Comparison of ENCODE assay signal across 9 mouse cellular contexts in genomic region chr6:108248519-108248918, GRCm38 (mm10). TPM values are rescaled to one million over a fixed set of nuclear protein-coding genes. Genes with fewer than 3 reads are reported as not detected.
DNase-seq lines count a peak whose midpoint lies in the region; ATAC-seq and TF ChIP-seq lines count a peak whose summit lies in the region.
"Had no signal": no experiment of that assay in that cellular context is flagged by ENCODE, and none has a peak within 500 bp of the region (broad histone marks: within the 10 kb centered on the region; RNA-seq: fewer than 3 reads in every experiment).

No protein-coding gene starts in this region.

- no peaks in the 10 kb centered on the region for H3K27me3 ChIP-seq in kidney, postnatal 0 days (ENCODE audit: insufficient read depth, low read length)
- H3K27me3 ChIP-seq in heart, embryonic 15.5 days, result no peaks in the 10 kb centered on the region
- H3K27me3 ChIP-seq in midbrain, embryonic 13.5 days, result no peaks in the 10 kb centered on the region
- H3K27me3 ChIP-seq in cerebellum, adult 2 months (ENCODE audit: control insufficient read depth, insufficient read depth, low read length), result no peaks in the 10 kb centered on the region
- H3K27me3 ChIP-seq: megakaryocyte, embryonic 14.5 days had no signal

- no peaks in the 10 kb centered on the region for H3K36me3 ChIP-seq in kidney, postnatal 0 days (ENCODE audit: insufficient read depth, low read length)
- H3K36me3 ChIP-seq in heart, embryonic 15.5 days, result no peaks in the 10 kb centered on the region
- no peaks in the 10 kb centered on the region for H3K36me3 ChIP-seq in midbrain, embryonic 13.5 days

- peaks cover 13% of the 10 kb centered on the region for H3K4me1 ChIP-seq in kidney, postnatal 0 days (replicated peaks; ENCODE audit: insufficient read depth, low read length)
- H3K4me1 ChIP-seq in heart, embryonic 15.5 days (replicated peaks), result peaks cover 41% of the 10 kb centered on the region
- H3K4me1 ChIP-seq in midbrain, embryonic 13.5 days (replicated peaks), result peaks cover 20% of the 10 kb centered on the region
- H3K4me1 ChIP-seq in cerebellum, adult 2 months (ENCODE audit: control insufficient read depth, insufficient read depth, low read length), result no peaks in the 10 kb centered on the region

- no peak overlapping the region for H3K4me2 ChIP-seq in kidney, postnatal 0 days (ENCODE audit: low read length)
- H3K4me2 ChIP-seq in heart, embryonic 15.5 days, result no peak overlapping the region
- no peak overlapping the region for H3K4me2 ChIP-seq in midbrain, embryonic 13.5 days (replicated peaks)

- H3K9me3 ChIP-seq in kidney, postnatal 0 days (replicated peaks; ENCODE audit: low read length), result no peaks in the 10 kb centered on the region
- no peaks in the 10 kb centered on the region for H3K9me3 ChIP-seq in heart, embryonic 15.5 days (replicated peaks)
- no peaks in the 10 kb centered on the region for H3K9me3 ChIP-seq in midbrain, embryonic 13.5 days
- H3K9me3 ChIP-seq: megakaryocyte, embryonic 14.5 days had no signal

- H3K4me3 ChIP-seq in kidney, postnatal 0 days (replicated peaks; ENCODE audit: low read depth, low read length), result no peak overlapping the region
- no peak overlapping the region for H3K4me3 ChIP-seq in heart, embryonic 15.5 days
- H3K4me3 ChIP-seq in midbrain, embryonic 13.5 days (replicated peaks), result no peak overlapping the region
- H3K4me3 ChIP-seq in cerebellum, adult 2 months (replicated peaks; ENCODE audit: insufficient read depth, low read depth, low read length), result no peak overlapping the region
- H3K4me3 ChIP-seq: megakaryocyte, embryonic 14.5 days had no signal

- no peak for ATAC-seq in kidney, postnatal 0 days (replicated peaks; ENCODE audit: low FRiP score, low read depth)
- 0 out of 2 replicates have a peak, but pooled peaks have one; percentile 57 for ATAC-seq in heart, embryonic 15.5 days (replicated peaks; ENCODE audit: insufficient number of reproducible peaks, insufficient read depth, low FRiP score, low read depth)
- peak; percentile 65 for ATAC-seq in midbrain, embryonic 13.5 days

- WGBS in kidney, postnatal 0 days, result 27% methylated on average over 4 of the region's 4 CpGs
- 23% methylated on average over 4 of the region's 4 CpGs for WGBS in heart, embryonic 15.5 days
- 25% methylated on average over 4 of the region's 4 CpGs for WGBS in midbrain, embryonic 13.5 days
- 19% methylated on average over 4 of the region's 4 CpGs for WGBS in cerebellum, adult 2 months

- peak; percentile 61 for DNase-seq in kidney, postnatal 0 days (ENCODE audit: low spot score)
- no peak for DNase-seq in kidney, adult 18-20 months
- DNase-seq in brain, embryonic 14.5 days (ENCODE audit: low read depth), result peak; percentile 91
- DNase-seq in spleen, postnatal 14 days (ENCODE audit: low spot score in 2 of 2), result no peak
- DNase-seq in ovary, adult 18-20 months (ENCODE audit: low spot score), result no peak
- no peak for DNase-seq in cerebellum, adult 2 months

- no peak for TF ChIP-seq CTCF in kidney, postnatal 0 days (IDR thresholded peaks at IDR 0.05; ENCODE audit: low read depth)
- TF ChIP-seq CTCF in brain, embryonic 14.5 days (IDR thresholded peaks at IDR 0.05; ENCODE audit: borderline replicate concordance, extremely low read depth, insufficient read depth, insufficient read length), result no peak
- no peak for TF ChIP-seq CTCF in cerebellum, adult 2 months (IDR thresholded peaks at IDR 0.05; ENCODE audit: borderline replicate concordance, insufficient read depth, low read depth, low read length)

- peak overlapping the region; percentile 72 for H3K27ac ChIP-seq in kidney, postnatal 0 days
- peak overlapping the region; percentile 72 for H3K27ac ChIP-seq in heart, embryonic 15.5 days
- peak overlapping the region; percentile 79 for H3K27ac ChIP-seq in midbrain, embryonic 13.5 days
- H3K27ac ChIP-seq in cerebellum, adult 2 months (ENCODE audit: insufficient read depth, low read length), result no peak overlapping the region

- H3K9ac ChIP-seq in kidney, postnatal 0 days (ENCODE audit: low read depth, low read length), result no peak overlapping the region
- no peak overlapping the region for H3K9ac ChIP-seq in heart, embryonic 15.5 days
- no peak overlapping the region for H3K9ac ChIP-seq in midbrain, embryonic 13.5 days (replicated peaks)

- TF ChIP-seq POLR2A in brain, embryonic 14.5 days (IDR thresholded peaks at IDR 0.05; ENCODE audit: borderline replicate concordance, extremely low read depth, insufficient read depth, insufficient read length, poor library complexity, severe bottlenecking), result no peak
- no peak for TF ChIP-seq POLR2A in cerebellum, adult 2 months (IDR thresholded peaks at IDR 0.05; ENCODE audit: borderline replicate concordance, insufficient read depth, low read length)

RNA-seq across cellular contexts. Expression of gene Itpr1, which starts 35.6 kb away (rescaled TPM):
- 21.2 TPM in 2 replicates for polyA plus RNA-seq in kidney, postnatal 0 days (2015; fragmentation: Nextera tagmentation; extraction: Ambion mirVana)
- polyA plus RNA-seq in brain, embryonic 14.5 days (2012; rRNA removed), result 7.5 and 9.9 TPM in 2 replicates
- 11.4 and 12.6 TPM in 2 replicates for polyA plus RNA-seq in heart, embryonic 15.5 days (2015; fragmentation: Nextera tagmentation; extraction: Ambion mirVana)
- polyA plus RNA-seq in midbrain, embryonic 13.5 days (2015; fragmentation: Nextera tagmentation; extraction: Ambion mirVana), result 2.9 and 4.8 TPM in 2 replicates
- 529 and 611 TPM in 2 replicates for polyA plus RNA-seq in cerebellum, adult 2 months (2012; rRNA removed)

Comparison
In these comparisons a context has a peak if more than half of its experiments do, and no peak if none do; other contexts are left out.
1. DNase-seq: peak in kidney, postnatal 0 days (single experiment) and brain, embryonic 14.5 days (single experiment); none in kidney, adult 18-20 months (single experiment), spleen, postnatal 14 days (0 of 2), ovary, adult 18-20 months (single experiment) and cerebellum, adult 2 months (0 of 2).
2. RNA of gene Itpr1, which starts 35.6 kb away (polyA plus RNA-seq): 529 to 611 TPM in cerebellum, adult 2 months; 21.2 TPM in kidney, postnatal 0 days, 11.4 to 12.6 TPM in heart, embryonic 15.5 days, 7.5 to 9.9 TPM in brain, embryonic 14.5 days and 2.9 to 4.8 TPM in midbrain, embryonic 13.5 days; every median in the first group is over 10 times any median in the second.